Comparison of ENCODE assay signal across 31 mouse cellular contexts in genomic region chr11:112044455-112044854, GRCm38 (mm10).
DNase-seq lines count a peak whose midpoint lies in the region; ATAC-seq and TF ChIP-seq lines count a peak whose summit lies in the region.
"Had no signal": no experiment of that assay in that cellular context is flagged by ENCODE, and none has a peak within 500 bp of the region (broad histone marks: within the 10 kb centered on the region; RNA-seq: fewer than 3 reads in every experiment).

No protein-coding gene starts in this region.

- H3K4me3 ChIP-seq in forebrain, embryonic 14.5 days (ENCODE audit: low read depth, low read length), result no peak overlapping the region
- H3K4me3 ChIP-seq in forebrain, embryonic 15.5 days, result no peak overlapping the region
- H3K4me3 ChIP-seq in limb, embryonic 11.5 days (ENCODE audit: low read depth, low read length), result no peak overlapping the region
- H3K4me3 ChIP-seq in limb, embryonic 14.5 days (replicated peaks; ENCODE audit: low read length), result no peak overlapping the region
- no peak overlapping the region for H3K4me3 ChIP-seq in forebrain, embryonic 13.5 days
- no peak overlapping the region for H3K4me3 ChIP-seq in intestine, postnatal 0 days (ENCODE audit: low read depth, low read length)
- H3K4me3 ChIP-seq: embryonic facial prominence, embryonic 13.5 days; forebrain, embryonic 10.5 days; heart, adult 2 months; heart, embryonic 10.5 days; heart, embryonic 13.5 days had no signal

- H3K36me3 ChIP-seq in forebrain, embryonic 14.5 days (ENCODE audit: control insufficient read depth, insufficient read depth, low read length), result no peaks in the 10 kb centered on the region
- no peaks in the 10 kb centered on the region for H3K36me3 ChIP-seq in forebrain, embryonic 15.5 days
- no peaks in the 10 kb centered on the region for H3K36me3 ChIP-seq in limb, embryonic 11.5 days (ENCODE audit: control insufficient read depth, insufficient read depth, low read length)
- H3K36me3 ChIP-seq in limb, embryonic 14.5 days (ENCODE audit: control insufficient read depth, insufficient read depth, low read length), result no peaks in the 10 kb centered on the region
- H3K36me3 ChIP-seq in forebrain, embryonic 13.5 days (ENCODE audit: poor library complexity, severe bottlenecking), result no peaks in the 10 kb centered on the region
- no peaks in the 10 kb centered on the region for H3K36me3 ChIP-seq in intestine, postnatal 0 days (ENCODE audit: control insufficient read depth, insufficient read depth)
- H3K36me3 ChIP-seq: embryonic facial prominence, embryonic 13.5 days; forebrain, embryonic 10.5 days; G1E; heart, embryonic 10.5 days; heart, embryonic 13.5 days had no signal

- WGBS in forebrain, embryonic 14.5 days, result 13% methylated on average over 5 of the region's 5 CpGs
- 22% methylated on average over 5 of the region's 5 CpGs for WGBS in forebrain, embryonic 15.5 days
- 49% methylated on average over 5 of the region's 5 CpGs for WGBS in limb, embryonic 11.5 days
- 41% methylated on average over 5 of the region's 5 CpGs for WGBS in limb, embryonic 14.5 days
- WGBS in forebrain, embryonic 13.5 days, result 22% methylated on average over 5 of the region's 5 CpGs
- WGBS in intestine, postnatal 0 days, result 60% methylated on average over 5 of the region's 5 CpGs

- no peak for TF ChIP-seq POLR2A in brain, embryonic 14.5 days (IDR thresholded peaks at IDR 0.05; ENCODE audit: borderline replicate concordance, extremely low read depth, insufficient read depth, insufficient read length, poor library complexity, severe bottlenecking)
- no peak for TF ChIP-seq POLR2A in limb, embryonic 14.5 days (IDR thresholded peaks at IDR 0.05; ENCODE audit: borderline replicate concordance, extremely low read depth, insufficient read depth, insufficient read length)

- H3K9ac ChIP-seq in forebrain, embryonic 14.5 days (ENCODE audit: low read length), result no peak overlapping the region
- no peak overlapping the region for H3K9ac ChIP-seq in forebrain, embryonic 15.5 days (replicated peaks)
- no peak overlapping the region for H3K9ac ChIP-seq in limb, embryonic 11.5 days (ENCODE audit: low read length)
- H3K9ac ChIP-seq in limb, embryonic 14.5 days (ENCODE audit: low read depth, low read length, severe bottlenecking), result no peak overlapping the region
- H3K9ac ChIP-seq in forebrain, embryonic 13.5 days, result no peak overlapping the region
- no peak overlapping the region for H3K9ac ChIP-seq in intestine, postnatal 0 days (ENCODE audit: low read depth, low read length)
- H3K9ac ChIP-seq: embryonic facial prominence, embryonic 13.5 days; heart, embryonic 13.5 days; hindbrain, embryonic 14.5 days had no signal

- no peak overlapping the region for H3K27ac ChIP-seq in forebrain, embryonic 14.5 days (ENCODE audit: low read depth, low read length)
- no peak overlapping the region for H3K27ac ChIP-seq in forebrain, embryonic 15.5 days (replicated peaks)
- no peak overlapping the region for H3K27ac ChIP-seq in limb, embryonic 11.5 days (replicated peaks; ENCODE audit: low read depth, low read length)
- 0 out of 2 replicates have a peak overlapping the region, but pooled peaks have one; percentile 49 for H3K27ac ChIP-seq in limb, embryonic 14.5 days (replicated peaks; ENCODE audit: low read depth, low read length)
- no peak overlapping the region for H3K27ac ChIP-seq in forebrain, embryonic 13.5 days
- no peak overlapping the region for H3K27ac ChIP-seq in intestine, postnatal 0 days (ENCODE audit: low read depth, low read length)
- H3K27ac ChIP-seq: embryonic facial prominence, embryonic 13.5 days; forebrain, embryonic 10.5 days; heart, adult 2 months; heart, embryonic 10.5 days; heart, embryonic 13.5 days; hindbrain, embryonic 14.5 days; hindbrain, postnatal 0 days had no signal

- TF ChIP-seq CTCF in brain, embryonic 14.5 days (IDR thresholded peaks at IDR 0.05; ENCODE audit: borderline replicate concordance, extremely low read depth, insufficient read depth, insufficient read length), result no peak
- no peak for TF ChIP-seq CTCF in intestine, postnatal 0 days (IDR thresholded peaks at IDR 0.05; ENCODE audit: low read depth)

- no peak overlapping the region for H3K4me2 ChIP-seq in forebrain, embryonic 14.5 days (ENCODE audit: low read length)
- H3K4me2 ChIP-seq in forebrain, embryonic 15.5 days (replicated peaks), result no peak overlapping the region
- no peak overlapping the region for H3K4me2 ChIP-seq in limb, embryonic 11.5 days (ENCODE audit: low read depth, severe bottlenecking)
- no peak overlapping the region for H3K4me2 ChIP-seq in limb, embryonic 14.5 days (replicated peaks; ENCODE audit: low read depth, low read length, severe bottlenecking)
- no peak overlapping the region for H3K4me2 ChIP-seq in forebrain, embryonic 13.5 days
- no peak overlapping the region for H3K4me2 ChIP-seq in intestine, postnatal 0 days (replicated peaks; ENCODE audit: low read depth)
- H3K4me2 ChIP-seq: embryonic facial prominence, embryonic 13.5 days; heart, embryonic 13.5 days; hindbrain, embryonic 14.5 days had no signal

- no peaks in the 10 kb centered on the region for H3K4me1 ChIP-seq in forebrain, embryonic 14.5 days (ENCODE audit: control insufficient read depth, insufficient read depth, low read length)
- H3K4me1 ChIP-seq in forebrain, embryonic 15.5 days, result no peaks in the 10 kb centered on the region
- no peaks in the 10 kb centered on the region for H3K4me1 ChIP-seq in limb, embryonic 11.5 days (ENCODE audit: control insufficient read depth, insufficient read depth, low read length)
- no peaks in the 10 kb centered on the region; the same call in 1 of the 2 replicates for H3K4me1 ChIP-seq in limb, embryonic 14.5 days (ENCODE audit: control insufficient read depth, insufficient read depth, low read length)
- no peaks in the 10 kb centered on the region for H3K4me1 ChIP-seq in forebrain, embryonic 13.5 days
- no peaks in the 10 kb centered on the region for H3K4me1 ChIP-seq in intestine, postnatal 0 days (replicated peaks; ENCODE audit: control insufficient read depth, insufficient read depth, low read length)
- H3K4me1 ChIP-seq: embryonic facial prominence, embryonic 13.5 days; heart, embryonic 13.5 days had no signal

- no peaks in the 10 kb centered on the region for H3K27me3 ChIP-seq in forebrain, embryonic 14.5 days (replicated peaks; ENCODE audit: control insufficient read depth, insufficient read depth, low read length)
- H3K27me3 ChIP-seq in forebrain, embryonic 15.5 days, result no peaks in the 10 kb centered on the region
- no peaks in the 10 kb centered on the region for H3K27me3 ChIP-seq in limb, embryonic 11.5 days (ENCODE audit: control insufficient read depth, insufficient read depth, low read length)
- H3K27me3 ChIP-seq in limb, embryonic 14.5 days (ENCODE audit: control insufficient read depth, insufficient read depth, low read length), result no peaks in the 10 kb centered on the region
- H3K27me3 ChIP-seq in forebrain, embryonic 13.5 days, result no peaks in the 10 kb centered on the region
- H3K27me3 ChIP-seq in intestine, postnatal 0 days (replicated peaks; ENCODE audit: control insufficient read depth, insufficient read depth, low read length), result no peaks in the 10 kb centered on the region
- H3K27me3 ChIP-seq: CH12.LX; embryonic facial prominence, embryonic 13.5 days; heart, embryonic 13.5 days had no signal

- ATAC-seq in forebrain, embryonic 14.5 days, result no peak
- no peak for ATAC-seq in forebrain, embryonic 15.5 days (replicated peaks)
- no peak for ATAC-seq in limb, embryonic 11.5 days (ENCODE audit: insufficient number of reproducible peaks, low FRiP score, low TSS enrichment, low read depth)
- ATAC-seq in limb, embryonic 14.5 days (ENCODE audit: low FRiP score, low read depth), result no peak
- no peak for ATAC-seq in forebrain, embryonic 13.5 days
- ATAC-seq in intestine, postnatal 0 days, result no peak
- ATAC-seq: forebrain, embryonic 16.5 days; hindbrain, postnatal 0 days; inflammation-experienced regulatory T-cells, adult 6 months; intestine, embryonic 16.5 days had no signal

- H3K9me3 ChIP-seq in forebrain, embryonic 14.5 days (replicated peaks; ENCODE audit: control insufficient read depth, low read length), result no peaks in the 10 kb centered on the region
- no peaks in the 10 kb centered on the region for H3K9me3 ChIP-seq in forebrain, embryonic 15.5 days
- no peaks in the 10 kb centered on the region for H3K9me3 ChIP-seq in limb, embryonic 11.5 days (ENCODE audit: control insufficient read depth, low read length)
- H3K9me3 ChIP-seq in limb, embryonic 14.5 days (ENCODE audit: control insufficient read depth, low read length), result no peaks in the 10 kb centered on the region
- H3K9me3 ChIP-seq in forebrain, embryonic 13.5 days (replicated peaks), result no peaks in the 10 kb centered on the region
- H3K9me3 ChIP-seq in intestine, postnatal 0 days (ENCODE audit: control insufficient read depth), result no peaks in the 10 kb centered on the region
- H3K9me3 ChIP-seq: embryonic facial prominence, embryonic 13.5 days; forebrain, embryonic 10.5 days; heart, embryonic 10.5 days; heart, embryonic 13.5 days had no signal

- peak; percentile 47 for DNase-seq in forebrain, embryonic 14.5 days (ENCODE audit: low spot score)
- DNase-seq in brain, embryonic 14.5 days (ENCODE audit: low read depth), result peak; percentile 80
- DNase-seq in limb, embryonic 11.5 days (ENCODE audit: low spot score), result peak; percentile 25
- DNase-seq in limb, embryonic 14.5 days (ENCODE audit: low spot score), result peak; percentile 40
- DNase-seq in right cerebral cortex, postnatal 25 days, result no peak
- DNase-seq: adrenal gland, adult 8-10 months; adrenal gland, postnatal 25 days; B cell, adult 2 months; cerebellum, adult 11 months; cerebellum, adult 2 months; cerebellum, adult 9-11 months; cerebellum, postnatal 25 days; gastrocnemius, postnatal 10 days; gastrocnemius, postnatal 36 days; heart, adult 2 months; heart, postnatal 14 days; heart, postnatal 4 days had no signal
